Mouse (Mus musculus) inflammation-experienced regulatory T-cells, adult 16 weeks (primary cell): Measurements from ENCODE around the gene 4921507P07Rik. TPM values are rescaled to one million over a fixed set of nuclear protein-coding genes. Genes with fewer than 3 reads are reported as not detected.

Experiments used
- polyA plus RNA-seq: library from polyadenylated mRNA; unstranded; fragments of 100-300 nt; shearing (Covaris generic); gene quantifications from one replicate; pipeline ENCODE4 v1.2.1, GENCODE M21; 2017

4921507P07Rik gene
- polyA plus RNA-seq, result 0.40 TPM

DNA sequence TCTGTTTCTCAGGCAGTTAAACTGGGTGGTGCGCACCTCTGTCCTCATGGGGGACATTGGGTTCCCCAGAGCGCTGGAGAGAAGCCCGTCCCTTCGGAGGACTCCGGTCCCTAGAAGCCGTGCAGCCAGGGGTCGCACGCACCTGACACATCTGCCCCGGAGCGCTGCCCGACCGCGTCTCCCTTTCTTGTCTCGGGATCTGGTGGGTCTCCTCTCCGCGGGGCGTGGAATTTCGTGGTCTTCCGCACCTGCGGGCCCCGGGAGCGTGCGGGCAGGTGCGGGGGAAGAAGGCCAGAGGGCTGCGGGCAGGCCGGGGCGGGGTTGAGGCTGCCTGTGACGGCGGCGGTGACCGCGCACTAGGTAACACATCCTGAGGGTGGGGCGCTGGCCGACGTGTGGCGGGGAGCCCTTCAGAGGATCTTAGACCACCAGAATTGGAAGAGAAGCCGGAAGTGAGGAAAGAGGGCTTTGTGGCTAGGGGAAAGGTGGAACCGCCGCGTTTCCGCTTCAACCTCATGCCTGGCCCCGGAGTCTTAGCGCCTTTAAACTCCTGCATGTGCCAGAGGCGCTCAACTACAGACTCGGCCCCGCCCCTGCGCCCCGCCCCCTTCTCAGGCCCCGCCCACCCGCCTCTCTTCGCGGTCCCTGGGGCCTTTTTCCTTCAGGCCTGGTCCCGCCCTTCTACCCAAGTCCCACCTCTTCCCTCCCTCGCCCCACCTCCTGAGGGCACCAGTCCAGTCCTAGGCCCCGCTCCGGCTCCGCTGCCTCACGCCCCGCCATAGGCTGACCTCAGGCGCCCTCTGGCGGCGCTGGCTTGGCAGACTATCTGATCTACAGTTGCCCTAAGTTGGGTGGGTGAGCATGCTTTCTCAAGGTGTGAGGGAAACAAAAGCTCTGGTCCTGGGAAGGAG, at the start of gene 4921507P07Rik:
Gene 4921507P07Rik (minus strand): TSS at position 332 of the 911 bp plus-strand sequence.

DNA sequence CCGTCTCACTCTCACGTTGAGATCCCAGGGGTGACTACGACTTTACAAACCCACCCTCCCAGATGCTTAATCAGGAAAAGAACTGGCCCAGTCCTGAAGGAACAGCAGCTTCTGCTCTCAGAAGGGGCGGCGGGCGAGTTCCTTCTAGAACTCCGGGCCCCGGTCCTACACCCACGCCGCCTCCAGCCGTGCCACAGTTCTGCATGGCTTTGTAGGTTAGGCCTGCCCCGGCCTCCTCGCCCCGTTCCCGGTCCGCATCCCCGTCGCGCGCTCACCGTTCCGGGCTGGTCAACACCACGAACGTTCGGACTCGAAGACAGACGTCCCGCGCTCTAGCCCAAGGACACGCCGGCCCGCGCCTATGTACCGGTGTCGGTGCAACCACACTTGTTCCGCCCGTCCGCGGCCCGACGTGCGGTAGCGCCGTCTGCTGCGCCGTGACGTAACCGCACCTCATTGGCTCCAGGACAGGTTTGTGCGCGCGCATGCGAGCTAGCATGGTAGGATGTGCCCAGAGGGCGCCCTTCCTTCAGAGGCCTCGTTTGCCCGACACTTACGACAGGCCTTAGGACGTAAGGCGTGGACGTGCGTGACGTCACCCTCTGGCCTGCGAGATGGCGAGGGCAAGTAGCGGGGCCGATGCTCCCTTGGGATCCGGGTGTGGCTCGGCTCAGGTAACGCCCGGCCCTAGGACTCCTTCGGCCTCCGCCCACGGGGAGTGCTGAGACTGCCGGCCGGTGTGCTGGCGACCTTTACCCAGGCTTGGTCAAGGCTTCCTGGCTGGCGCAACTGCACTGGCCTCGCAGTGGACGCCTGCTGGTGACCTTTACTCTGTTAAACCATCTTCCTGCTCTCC, 30.1 kb downstream of the 4921507P07Rik start, which contains the start of gene Cycs:
Gene Cycs (minus strand): TSS at position 398 of the 856 bp plus-strand sequence.

Other genes starting within 250 kb of the 4921507P07Rik start
- 64.5 TPM for gene Osbpl3, start 140.4 kb downstream of the 4921507P07Rik start, polyA plus RNA-seq
- 24.2 TPM for gene Cycs, start 30.1 kb downstream of the 4921507P07Rik start, polyA plus RNA-seq
- gene Npvf, start 57.8 kb upstream of the 4921507P07Rik start, polyA plus RNA-seq, result not detected